Mouse (Mus musculus) adrenal gland, adult (tissue): ENCODE results near the gene Pbsn.
"Not testable (repeated sequence)": the region's sequence is repeated elsewhere in the genome, so short reads cannot be mapped to it uniquely, and the experiment has no call there.

Source experiments
- DNase-seq, 2 experiments: peaks; one replicate each; pipeline ENCODE4 v3.0.0; 2022 to 2023; ENCODE audit warnings: low spot score in 1 of 2; ENCODE audit not compliant: inconsistent age in 2 of 2

The Pbsn gene

DNA sequence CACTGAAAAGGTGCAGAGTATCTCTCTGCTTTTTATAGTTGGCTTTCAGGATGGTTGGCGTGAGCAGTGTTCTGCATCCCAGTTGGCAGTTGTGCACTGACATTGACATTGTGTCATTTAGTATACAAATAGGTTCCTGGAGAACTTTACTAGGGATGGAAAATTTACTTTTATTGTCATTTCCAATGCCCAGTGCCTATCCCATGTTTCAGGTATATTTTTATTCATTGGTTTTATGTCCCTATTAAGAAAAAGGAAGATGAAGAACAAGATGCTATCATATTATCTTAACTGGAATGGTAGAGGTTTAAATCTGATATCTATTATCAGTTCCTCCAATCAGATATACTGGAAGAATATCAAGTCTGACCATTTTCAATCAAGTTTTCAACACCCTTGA is at the start of gene Pbsn:
Gene Pbsn, minus strand, starts transcription at position 101 of the 400 bp plus-strand sequence.
- no peak for DNase-seq

DNA sequence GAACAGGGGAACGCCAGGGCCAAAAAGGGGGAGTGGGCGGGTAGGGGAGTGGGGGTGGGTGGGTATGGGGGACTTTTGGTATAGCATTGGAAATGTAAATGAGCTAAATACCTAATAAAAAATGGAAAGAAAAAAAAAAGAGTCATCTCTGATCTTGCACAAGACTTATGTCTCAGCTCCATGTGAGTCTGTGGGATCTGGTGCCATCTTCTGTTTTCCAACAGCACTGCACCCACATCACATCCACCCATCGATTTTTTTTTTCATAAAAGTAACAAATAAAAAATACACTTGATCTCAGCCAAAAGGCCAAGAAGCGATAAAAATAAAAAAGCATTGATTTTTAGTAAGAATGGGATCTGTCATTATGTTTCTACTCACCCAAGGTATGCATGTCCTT is 26.6 kb upstream of the Pbsn start:
- DNase-seq = peak; percentile 4 to 27

- not testable (repeated sequence) for DNase-seq
Observed at GRCm38 (mm10) chrX:77864458-77864857, 11.0 kb upstream of the Pbsn start, which contains the start of gene Gm14744. Gene Gm14744 (plus strand): TSS chrX:77864758.

DNA sequence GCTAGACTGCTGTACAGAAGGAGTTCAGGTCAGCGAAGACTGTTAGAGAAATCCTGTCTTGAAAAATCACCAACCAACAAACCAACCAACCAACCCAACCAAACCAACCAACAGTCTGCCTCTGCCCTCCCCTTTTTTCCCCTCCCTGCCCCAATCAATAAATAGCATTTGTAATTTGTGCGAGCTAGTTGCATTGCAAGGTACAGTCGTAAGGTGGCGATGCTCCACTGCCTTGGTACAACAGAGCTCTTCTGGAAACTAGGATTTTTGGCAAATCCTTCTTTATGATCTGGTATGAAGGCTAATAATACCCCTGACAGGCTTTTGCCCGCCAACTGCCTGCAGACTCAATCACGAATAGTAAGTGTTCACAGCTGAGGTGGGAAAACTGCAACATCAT is 41.4 kb downstream of the Pbsn start:
- DNase-seq = peak in 1 of 2 experiments; percentile 53

GRCm38 (mm10) chrX:77810608-77811206 is 42.7 kb downstream of the Pbsn start:
- peak; percentile 62 to 92 for DNase-seq

- DNase-seq = peak; percentile 16 to 66
Observed at GRCm38 (mm10) chrX:77808602-77809001, 44.8 kb downstream of the Pbsn start.

DNA sequence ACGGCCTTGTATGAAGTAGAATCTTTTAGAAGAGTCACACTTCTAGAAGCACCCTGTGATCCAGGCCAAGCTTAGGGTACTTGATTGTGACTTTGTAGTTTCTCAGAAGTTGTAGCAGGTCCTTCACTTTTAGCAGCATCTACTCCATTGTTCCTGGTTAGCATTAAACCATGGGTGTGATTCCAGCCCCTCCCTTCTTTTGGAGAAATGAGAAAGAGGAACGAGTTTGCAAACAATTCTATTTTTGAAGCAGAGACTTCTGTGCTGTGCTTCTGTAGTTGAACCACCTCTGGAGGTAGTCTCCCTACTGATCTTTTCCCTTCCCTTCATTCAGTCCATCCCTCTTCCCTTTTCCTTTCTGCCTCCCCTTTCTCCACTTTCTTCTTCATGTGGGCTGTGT is 51.1 kb downstream of the Pbsn start:
- no peak for DNase-seq

DNA sequence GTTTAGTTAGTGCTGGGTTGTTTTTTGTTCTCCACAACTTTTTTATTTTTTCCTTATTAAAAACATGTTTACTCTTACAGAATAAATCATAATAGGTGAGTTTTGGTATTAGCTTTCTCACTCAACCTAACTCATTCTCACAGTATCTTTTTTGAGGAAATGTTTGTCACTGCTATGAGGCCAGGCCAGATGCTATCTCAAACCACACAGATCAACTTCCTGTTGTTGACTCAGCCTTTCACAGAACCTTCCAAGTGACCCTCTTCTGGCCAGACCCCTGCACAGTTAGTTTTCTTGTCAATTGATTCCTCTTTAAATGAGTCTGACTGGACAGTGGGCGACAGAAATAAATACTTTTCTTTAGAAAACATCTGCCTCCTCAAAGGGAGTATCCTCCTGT is 51.9 kb downstream of the Pbsn start:
- no peak for DNase-seq

- no peak for DNase-seq
Observed at GRCm38 (mm10) chrX:77799554-77799953, 53.9 kb downstream of the Pbsn start.

- no peak for DNase-seq
Observed at GRCm38 (mm10) chrX:77797801-77798200, 55.6 kb downstream of the Pbsn start.

DNA sequence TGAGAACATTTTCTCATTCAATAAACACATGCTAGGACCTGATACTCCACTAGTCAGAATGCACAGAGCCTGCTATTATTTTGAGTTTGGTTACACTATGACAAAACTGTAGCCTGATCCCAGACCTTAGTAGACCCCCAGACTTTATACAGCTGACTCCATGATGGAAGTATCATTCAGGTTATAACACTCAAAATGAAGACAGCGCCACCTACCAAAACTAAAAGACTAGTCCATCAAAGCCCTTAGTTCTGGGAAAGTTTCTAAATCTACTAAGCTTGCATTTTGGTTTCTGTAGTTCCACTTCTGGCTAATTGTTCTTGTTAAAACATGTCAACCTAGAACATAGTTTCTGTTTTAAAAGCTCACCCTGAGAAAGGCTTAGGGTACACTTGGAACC is 56.5 kb downstream of the Pbsn start:
- no peak for DNase-seq

DNA sequence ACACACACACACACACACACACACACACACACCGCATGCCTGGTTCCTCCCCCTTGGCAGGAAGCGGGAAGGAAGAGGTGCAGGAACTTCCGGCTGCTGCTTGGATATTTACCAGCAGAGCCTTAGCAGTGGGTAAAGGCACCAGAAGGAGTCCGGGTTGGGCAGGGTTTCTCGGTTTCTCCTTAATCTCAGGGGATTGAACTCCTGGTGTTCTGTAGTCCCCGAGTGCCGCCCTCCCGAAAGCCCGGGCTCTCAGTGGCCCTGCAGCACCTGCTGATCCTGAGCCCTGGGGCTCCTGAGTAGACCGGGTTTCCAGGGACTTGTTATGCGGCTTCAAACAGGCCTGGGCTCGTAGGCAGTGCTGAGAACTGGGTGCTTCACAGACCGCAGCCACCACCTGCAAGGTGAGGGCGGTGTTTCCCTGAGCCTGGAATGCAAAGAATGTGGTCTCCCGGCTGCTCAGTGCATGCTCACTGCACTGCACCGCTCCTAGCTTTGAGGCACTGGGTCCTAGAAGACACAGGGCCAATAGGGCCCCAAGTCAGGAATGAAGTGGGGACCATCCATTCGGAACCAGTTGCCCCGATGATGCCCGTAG is 57.1 kb downstream of the Pbsn start, which contains the start of gene Prkx:
Gene Prkx, minus strand, starts transcription at position 41 of the 598 bp plus-strand sequence.
- peak in 1 of 2 experiments; percentile 82 for DNase-seq

DNA sequence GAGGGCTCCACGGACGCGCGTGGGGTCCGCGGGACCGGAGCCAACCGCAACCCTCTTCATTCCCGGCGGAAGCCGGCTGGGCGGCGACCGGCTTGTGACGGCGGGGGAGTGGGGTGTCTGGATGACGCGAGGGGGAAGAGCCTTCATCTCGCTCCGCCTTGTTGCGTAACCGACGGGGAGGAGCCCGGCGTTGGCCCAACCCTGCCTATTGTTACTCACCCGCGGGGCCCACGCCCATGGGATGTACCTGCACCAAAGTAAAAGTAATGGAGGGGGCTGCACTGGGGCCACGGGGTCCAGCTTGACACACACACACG is 57.6 kb downstream of the Pbsn start:
- DNase-seq = peak; percentile 92 to 96

GRCm38 (mm10) chrX:77794962-77795857 is 58.2 kb downstream of the Pbsn start:
- peak; percentile 55 to 79 for DNase-seq

- no peak for DNase-seq
Observed at GRCm38 (mm10) chrX:77788675-77789074, 64.7 kb downstream of the Pbsn start.
